Mouse (Mus musculus): ENCODE measurements around the gene Ankrd53. TPM values are rescaled to one million over a fixed set of nuclear protein-coding genes. Genes with fewer than 3 reads are reported as not detected.

The Ankrd53 gene
- polyA plus RNA-seq (2015; fragmentation: Nextera tagmentation; extraction: Ambion mirVana) = not detected in 2 replicates

DNA sequence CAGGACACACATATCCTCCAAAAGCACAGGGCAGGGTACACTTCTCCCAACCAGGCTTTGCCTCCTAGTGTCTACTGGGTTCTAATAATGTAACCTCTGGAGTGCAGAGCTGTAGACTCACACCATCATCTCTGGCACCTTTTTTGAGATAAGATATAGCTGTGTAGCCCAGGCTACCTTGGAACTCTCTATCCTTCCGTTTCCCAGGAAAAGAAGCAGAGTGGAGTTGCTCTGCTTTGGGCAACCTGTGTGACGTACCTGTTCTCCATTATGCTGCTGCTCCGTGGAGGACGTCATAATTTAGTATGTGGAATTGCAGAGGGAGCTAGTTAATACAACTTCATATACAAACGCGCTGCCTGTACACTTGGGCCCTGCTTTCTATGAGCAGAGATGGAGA, at the start of gene Ankrd53:
Ankrd53 (plus strand) TSS at position 301 of the 400 bp plus-strand sequence.
- ATAC-seq (ENCODE audit: low FRiP score, low TSS enrichment) (no peak), DNase-seq (ENCODE audit: low spot score) (no peak)
- no peaks in the 10 kb centered on the region for H3K36me3 ChIP-seq (ENCODE audit: control insufficient read depth, insufficient read depth, low read length)
- H3K27ac ChIP-seq (replicated peaks) = no peak within 1 kb of the TSS
- H3K27me3 ChIP-seq (ENCODE audit: control insufficient read depth, insufficient read depth, low read length) = 0 out of 2 replicates have a peak, but pooled peaks cover 2% of the 10 kb centered on the region
- peak within 1 kb of the TSS; percentile 3; the same call in 1 of the 2 replicates for H3K9ac ChIP-seq (ENCODE audit: low read length)
- no peak for TF ChIP-seq EP300 (optimal IDR thresholded peaks at IDR 0.05)
- TF ChIP-seq CTCF (IDR thresholded peaks at IDR 0.05; ENCODE audit: low read depth) = no peak
- 31% methylated on average over 6 of the region's 6 CpGs for WGBS
- H3K4me3 ChIP-seq (ENCODE audit: low read depth, low read length) = peak within 1 kb of the TSS; percentile 32
- H3K4me2 ChIP-seq (replicated peaks; ENCODE audit: low read depth) = peak within 1 kb of the TSS; percentile 60
- no peaks in the 10 kb centered on the region for H3K9me3 ChIP-seq (ENCODE audit: control insufficient read depth, low read length)
- H3K4me1 ChIP-seq (replicated peaks; ENCODE audit: control insufficient read depth, insufficient read depth) = peaks cover 3% of the 10 kb centered on the region; the same call in 1 of the 2 replicates

DNA sequence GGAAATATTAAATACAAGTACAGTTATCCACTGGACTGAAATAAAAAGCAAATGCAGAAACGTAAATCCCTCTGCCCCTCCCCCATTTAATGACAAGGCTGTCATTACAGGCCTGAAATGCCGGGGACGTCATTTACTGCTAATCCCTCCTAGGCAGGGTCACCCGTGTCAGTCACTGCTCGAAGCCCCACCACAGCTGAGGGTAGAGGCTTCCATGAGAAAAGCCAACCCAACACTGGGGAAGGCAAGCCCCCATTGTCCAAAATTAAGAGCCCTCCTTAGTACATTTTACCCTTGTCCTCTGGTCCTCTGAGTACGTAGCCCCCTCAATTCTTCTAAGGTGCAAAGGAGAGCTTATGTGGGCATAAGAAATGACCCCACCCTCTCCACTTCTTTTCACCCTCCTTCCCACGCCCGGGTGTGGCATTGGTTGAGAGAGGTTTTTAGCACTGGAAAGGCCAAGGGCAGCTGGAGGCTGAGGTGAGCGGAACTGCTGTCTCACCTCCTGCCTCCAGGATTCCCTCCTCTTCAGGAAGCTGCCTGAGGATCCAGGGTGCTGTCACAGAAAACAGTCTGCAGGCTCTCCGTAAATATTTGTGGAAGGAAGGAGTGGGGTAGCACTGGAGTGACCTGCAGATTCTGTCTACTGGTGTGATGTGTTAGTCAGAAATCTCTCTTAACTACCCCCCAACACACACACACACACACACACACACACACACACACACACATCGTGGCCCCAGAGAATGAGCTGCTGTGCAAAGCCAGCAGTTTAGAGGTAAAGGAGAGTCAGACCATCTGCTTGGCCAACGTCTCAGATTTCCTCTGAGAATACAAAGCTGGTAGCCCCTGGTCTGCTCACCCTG, 48.9 kb upstream of the Ankrd53 start:
- DNase-seq (ENCODE audit: low spot score) = no peak
- Histone ChIP-seq H3K4me3 (ENCODE audit: low read depth, low read length) (no peak overlapping the region), H3K9ac (ENCODE audit: low read length) (no peak overlapping the region), H3K36me3 (ENCODE audit: control insufficient read depth, insufficient read depth, low read length) (no peaks in the 10 kb centered on the region), H3K27ac (replicated peaks) (no peak overlapping the region), H3K9me3 (ENCODE audit: control insufficient read depth, low read length) (no peaks in the 10 kb centered on the region), H3K27me3 (ENCODE audit: control insufficient read depth, insufficient read depth, low read length) (peaks cover 46% of the 10 kb centered on the region), H3K4me1 (replicated peaks; ENCODE audit: control insufficient read depth, insufficient read depth) (no peaks in the 10 kb centered on the region), H3K4me2 (replicated peaks; ENCODE audit: low read depth) (no peak overlapping the region)
- no peak for TF ChIP-seq CTCF (IDR thresholded peaks at IDR 0.05; ENCODE audit: low read depth)
- no peak for TF ChIP-seq EP300 (optimal IDR thresholded peaks at IDR 0.05)
- 7% methylated on average over 12 of the region's 12 CpGs for WGBS
- ATAC-seq (ENCODE audit: low FRiP score, low TSS enrichment) = no peak

DNA sequence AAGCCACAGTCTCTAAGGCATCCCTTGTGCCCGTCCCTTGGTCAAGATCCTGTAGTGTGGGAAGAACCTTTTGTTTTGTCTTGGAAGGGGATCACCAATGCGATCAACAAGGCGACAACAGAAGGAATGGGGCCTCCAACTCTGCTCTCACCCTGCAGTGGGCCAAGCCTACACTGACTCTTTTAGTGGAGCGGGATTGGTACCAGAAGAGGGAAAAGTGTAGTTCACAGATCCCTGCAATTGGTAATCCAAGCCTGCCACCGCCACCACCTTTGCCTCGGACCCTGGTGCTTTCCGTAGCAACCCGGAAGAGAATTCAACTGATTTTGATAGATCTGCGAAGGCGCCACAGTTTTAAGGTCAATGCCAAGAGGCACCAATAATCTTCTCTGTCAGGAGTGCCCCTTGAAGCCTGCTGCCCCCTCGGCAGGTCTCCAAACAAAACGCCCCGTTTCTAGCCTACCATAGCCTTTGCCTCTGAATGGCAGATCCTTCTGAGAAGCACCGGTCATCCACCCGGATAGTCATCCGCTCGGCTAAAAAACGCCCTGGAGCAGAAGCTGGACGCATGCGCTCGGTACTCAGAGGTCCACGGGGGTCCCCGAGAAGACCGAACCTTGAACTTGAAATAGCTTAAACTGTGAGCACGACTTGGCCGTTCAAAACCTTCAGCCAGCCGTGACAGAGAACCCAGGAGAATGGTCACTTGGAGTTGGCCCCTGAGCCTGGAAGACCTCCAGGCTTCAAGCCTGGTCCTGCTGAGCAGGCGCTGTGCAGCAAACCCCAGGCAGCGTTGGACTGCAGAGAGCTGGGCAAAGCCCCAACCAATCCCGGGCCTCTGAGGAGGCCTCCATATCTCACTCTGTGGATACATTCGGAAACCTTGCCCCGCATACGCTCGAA, 48.0 kb upstream of the Ankrd53 start:
- peaks cover 43% of the 10 kb centered on the region for H3K27me3 ChIP-seq (ENCODE audit: control insufficient read depth, insufficient read depth, low read length)
- H3K36me3 ChIP-seq (ENCODE audit: control insufficient read depth, insufficient read depth, low read length) = no peaks in the 10 kb centered on the region
- ATAC-seq (ENCODE audit: low FRiP score, low TSS enrichment) = no peak
- H3K9me3 ChIP-seq (ENCODE audit: control insufficient read depth, low read length) = no peaks in the 10 kb centered on the region
- peak; percentile 28 for DNase-seq (ENCODE audit: low spot score)
- H3K9ac ChIP-seq (ENCODE audit: low read length) = no peak overlapping the region
- no peak overlapping the region for H3K4me2 ChIP-seq (replicated peaks; ENCODE audit: low read depth)
- no peaks in the 10 kb centered on the region for H3K4me1 ChIP-seq (replicated peaks; ENCODE audit: control insufficient read depth, insufficient read depth)
- WGBS = 5% methylated on average over 34 of the region's 34 CpGs
- TF ChIP-seq CTCF (IDR thresholded peaks at IDR 0.05; ENCODE audit: low read depth) (no peak), EP300 (optimal IDR thresholded peaks at IDR 0.05) (no peak)
- H3K27ac ChIP-seq (replicated peaks) = no peak overlapping the region
- no peak overlapping the region for H3K4me3 ChIP-seq (ENCODE audit: low read depth, low read length)

DNA sequence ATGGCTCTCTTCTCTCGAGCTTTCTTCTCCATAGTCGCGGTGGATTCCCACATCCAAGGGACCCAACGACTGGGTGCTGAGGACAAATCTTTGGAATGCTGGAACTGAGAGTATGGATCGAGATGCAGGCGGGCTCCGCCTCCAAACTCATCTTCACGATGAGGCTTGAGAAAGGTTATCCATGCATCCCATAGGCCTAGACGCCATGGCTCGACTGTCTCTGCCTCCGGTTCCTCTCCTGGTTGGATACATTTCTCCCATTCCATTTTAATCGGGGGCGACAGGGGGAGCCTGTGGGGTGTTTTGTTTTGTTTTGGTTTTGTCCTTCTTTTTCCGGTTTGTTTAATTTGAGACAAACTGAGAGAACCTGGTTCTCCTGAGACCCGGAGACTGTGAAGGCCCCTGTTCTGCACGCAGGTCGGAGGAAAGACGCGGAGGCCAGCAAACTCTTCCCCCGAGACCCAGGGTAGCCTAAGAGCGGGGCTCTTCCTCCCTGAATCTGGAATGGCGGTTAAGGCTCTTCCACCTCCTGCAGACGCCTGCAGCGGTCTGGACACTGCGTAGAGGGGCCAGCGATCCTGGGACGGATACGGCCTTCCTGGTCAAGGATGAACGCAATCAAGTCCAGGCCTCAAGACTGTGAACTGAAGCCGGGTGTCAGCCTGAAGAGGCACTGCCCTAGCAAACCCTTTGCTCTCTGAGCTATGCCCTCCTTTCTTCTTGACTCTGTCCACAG, 46.8 kb upstream of the Ankrd53 start:
- 9% methylated on average over 30 of the region's 30 CpGs for WGBS
- H3K4me3 ChIP-seq (ENCODE audit: low read depth, low read length) = no peak overlapping the region
- no peaks in the 10 kb centered on the region for H3K4me1 ChIP-seq (replicated peaks; ENCODE audit: control insufficient read depth, insufficient read depth)
- DNase-seq (ENCODE audit: low spot score) = no peak
- TF ChIP-seq EP300 (optimal IDR thresholded peaks at IDR 0.05) (no peak), CTCF (IDR thresholded peaks at IDR 0.05; ENCODE audit: low read depth) (no peak)
- peaks cover 43% of the 10 kb centered on the region for H3K27me3 ChIP-seq (ENCODE audit: control insufficient read depth, insufficient read depth, low read length)
- H3K9me3 ChIP-seq (ENCODE audit: control insufficient read depth, low read length) = no peaks in the 10 kb centered on the region
- no peak overlapping the region for H3K4me2 ChIP-seq (replicated peaks; ENCODE audit: low read depth)
- H3K36me3 ChIP-seq (ENCODE audit: control insufficient read depth, insufficient read depth, low read length) = no peaks in the 10 kb centered on the region
- ATAC-seq (ENCODE audit: low FRiP score, low TSS enrichment) = no peak
- no peak overlapping the region for H3K27ac ChIP-seq (replicated peaks)
- H3K9ac ChIP-seq (ENCODE audit: low read length) = no peak overlapping the region

DNA sequence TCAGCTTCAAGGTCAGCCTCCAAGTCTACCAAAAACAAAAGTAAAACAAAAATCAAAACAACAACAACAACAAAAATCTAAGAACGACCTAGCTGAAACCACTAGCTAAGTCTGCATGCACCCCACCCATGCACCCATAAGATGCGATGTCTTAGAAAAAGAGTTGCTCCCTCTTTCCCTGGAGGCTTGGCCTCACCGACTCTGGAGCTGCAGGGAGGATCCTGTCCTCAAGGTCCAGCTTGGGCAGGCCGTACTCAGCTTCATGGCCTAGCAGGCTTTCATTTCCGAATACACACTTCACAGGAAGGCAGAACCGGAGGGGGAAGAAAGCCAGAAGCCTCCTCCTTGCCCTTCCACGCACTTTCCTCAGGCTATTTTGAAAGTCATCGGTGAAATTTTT, 45.4 kb upstream of the Ankrd53 start:
- no peaks in the 10 kb centered on the region for H3K9me3 ChIP-seq (ENCODE audit: control insufficient read depth, low read length)
- no peak overlapping the region for H3K4me2 ChIP-seq (replicated peaks; ENCODE audit: low read depth)
- no peak overlapping the region for H3K27ac ChIP-seq (replicated peaks)
- no peaks in the 10 kb centered on the region for H3K36me3 ChIP-seq (ENCODE audit: control insufficient read depth, insufficient read depth, low read length)
- H3K4me3 ChIP-seq (ENCODE audit: low read depth, low read length) = no peak overlapping the region
- TF ChIP-seq CTCF (IDR thresholded peaks at IDR 0.05; ENCODE audit: low read depth) = no peak
- no peak for TF ChIP-seq EP300 (optimal IDR thresholded peaks at IDR 0.05)
- peaks cover 49% of the 10 kb centered on the region for H3K27me3 ChIP-seq (ENCODE audit: control insufficient read depth, insufficient read depth, low read length)
- H3K9ac ChIP-seq (ENCODE audit: low read length) = no peak overlapping the region
- DNase-seq (ENCODE audit: low spot score) (no peak), ATAC-seq (ENCODE audit: low FRiP score, low TSS enrichment) (no peak)
- no peaks in the 10 kb centered on the region for H3K4me1 ChIP-seq (replicated peaks; ENCODE audit: control insufficient read depth, insufficient read depth)
- 7% methylated on average over 8 of the region's 8 CpGs for WGBS
